Comparison of ENCODE assay signal across 1 mouse cellular context in genomic region chr9:37605089-37605488, GRCm38 (mm10).
TF ChIP-seq lines count a peak whose summit lies in the region.

No protein-coding gene starts in this region.

TF ChIP-seq in MEL, 35 proteins besides CTCF, POLR2A, EP300 and RAD21 (continued from another document):
- TF ChIP-seq USF1 (IDR thresholded peaks at IDR 0.05; ENCODE audit: low read depth, low read length): no peak
- TF ChIP-seq UBTF (IDR thresholded peaks at IDR 0.05; ENCODE audit: borderline replicate concordance, insufficient read depth, low read depth, low read length): no peak
- no peak for TF ChIP-seq TAL1 (IDR thresholded peaks at IDR 0.05; ENCODE audit: low read length)
- TF ChIP-seq TCF12 (IDR thresholded peaks at IDR 0.05; ENCODE audit: low read depth, low read length): peak; percentile 55; the same call in 1 of the 2 replicates
- TF ChIP-seq GATA1 (IDR thresholded peaks at IDR 0.05; ENCODE audit: low read depth, low read length): peak; percentile 52
- TF ChIP-seq MYC (IDR thresholded peaks at IDR 0.05; ENCODE audit: low read depth, low read length): no peak
